Mouse (Mus musculus) heart, postnatal 14 days (tissue): ENCODE results near the gene Pdpk1. TPM values are rescaled to one million over a fixed set of nuclear protein-coding genes. Genes with fewer than 3 reads are reported as not detected.

Source experiments
- DNase-seq, 2 experiments: peaks; one replicate each; pipeline ENCODE4 v3.0.0; 2021 to 2022
- intact Hi-C: fragments of 180-260 bp; cut with DNase I; formaldehyde crosslinking; loops from one replicate; pipeline ENCODE4 v1.15.1; 2025
- long read RNA-seq, 2 experiments: library from polyadenylated mRNA; stranded (forward); transcript quantifications; one replicate each; pipeline ENCODE4 v2.0.0; 2021
- total RNA-seq, 2 experiments: library from RNA; stranded (reverse); gene quantifications; 2 replicates each; pipeline ENCODE4 v1.2.3; 2021

Gene Pdpk1
- total RNA-seq, result 10 to 100 TPM; 46.2 to 47.8 TPM
- long read RNA-seq, experiment 1, full-length matches to known transcripts, result 6 of 13 reads
- long read RNA-seq, experiment 1, partial matches to known transcripts, result 0 of 13 reads
- long read RNA-seq, experiment 1, other reads (novel, unspliced or antisense), result 7 of 13 reads
- long read RNA-seq, experiment 2, full-length matches to known transcripts, result 7 of 11 reads
- long read RNA-seq, experiment 2, partial matches to known transcripts, result 0 of 11 reads
- long read RNA-seq, experiment 2, other reads (novel, unspliced or antisense), result 4 of 11 reads

DNA sequence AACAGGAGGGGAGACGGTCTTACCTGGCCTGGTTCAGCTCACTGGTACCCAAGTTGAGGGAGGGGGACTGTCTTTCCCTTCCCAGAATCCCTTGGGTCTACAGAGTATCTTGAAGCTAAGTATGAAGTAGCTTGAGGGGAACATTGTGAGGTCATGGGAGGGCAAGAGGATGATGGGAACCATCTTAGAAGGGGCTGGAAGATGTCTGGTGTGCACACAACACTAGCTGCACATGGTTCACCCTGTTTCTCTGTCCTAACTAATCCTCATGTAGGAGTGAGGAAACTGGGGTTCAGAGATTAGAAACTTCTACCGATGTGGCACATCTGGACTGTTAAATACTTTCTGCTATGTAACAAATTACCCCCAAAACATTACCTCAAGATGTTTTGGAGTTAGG, at the start of gene Pdpk1:
Gene Pdpk1 (minus strand): TSS at position 101 of the 400 bp plus-strand sequence.
- intact Hi-C loops, result no loop called here
- no peak for DNase-seq

DNA sequence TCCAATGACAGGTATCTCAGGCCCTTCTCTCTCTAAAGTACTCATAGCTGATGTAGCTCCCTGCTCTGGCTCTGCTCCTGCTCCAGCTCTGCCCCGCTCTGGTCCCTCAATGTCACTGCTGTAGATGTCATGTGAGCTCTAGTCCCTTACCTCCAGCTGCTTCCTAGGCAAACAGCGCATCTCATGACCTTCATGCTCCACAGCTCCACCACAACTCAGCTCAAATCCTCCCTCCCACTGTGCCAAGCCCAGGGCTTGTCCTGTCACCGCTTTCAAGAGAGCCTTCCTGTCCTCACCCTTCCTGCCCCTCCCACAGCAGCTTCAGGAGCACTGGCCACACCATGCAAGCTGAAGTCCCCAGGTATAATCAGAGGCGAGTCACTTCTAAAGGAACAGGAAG, 49.0 kb upstream of the Pdpk1 start:
- intact Hi-C loops, result no loop called here
- no peak for DNase-seq

DNA sequence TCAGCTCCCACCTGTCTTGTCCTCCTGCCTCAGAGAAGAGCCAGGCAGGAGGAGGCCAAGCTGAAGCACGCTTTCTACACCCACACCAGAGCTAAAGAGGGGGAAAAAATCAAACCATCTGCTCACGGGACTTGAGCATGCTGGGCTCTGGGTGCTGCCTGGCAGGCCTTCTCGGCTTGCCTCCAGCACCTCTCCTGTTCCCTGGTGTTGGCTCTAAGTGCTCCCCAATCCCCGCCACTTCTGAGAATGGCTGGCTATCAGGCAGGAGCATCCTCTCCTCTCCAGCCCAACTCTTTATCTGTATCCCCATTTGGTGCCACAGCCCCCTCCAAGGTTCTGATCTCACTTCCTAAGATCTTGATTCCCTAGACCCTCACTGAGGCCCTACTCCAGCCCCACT, 48.5 kb upstream of the Pdpk1 start:
- intact Hi-C loops, result no loop called here
- no peak for DNase-seq

DNA sequence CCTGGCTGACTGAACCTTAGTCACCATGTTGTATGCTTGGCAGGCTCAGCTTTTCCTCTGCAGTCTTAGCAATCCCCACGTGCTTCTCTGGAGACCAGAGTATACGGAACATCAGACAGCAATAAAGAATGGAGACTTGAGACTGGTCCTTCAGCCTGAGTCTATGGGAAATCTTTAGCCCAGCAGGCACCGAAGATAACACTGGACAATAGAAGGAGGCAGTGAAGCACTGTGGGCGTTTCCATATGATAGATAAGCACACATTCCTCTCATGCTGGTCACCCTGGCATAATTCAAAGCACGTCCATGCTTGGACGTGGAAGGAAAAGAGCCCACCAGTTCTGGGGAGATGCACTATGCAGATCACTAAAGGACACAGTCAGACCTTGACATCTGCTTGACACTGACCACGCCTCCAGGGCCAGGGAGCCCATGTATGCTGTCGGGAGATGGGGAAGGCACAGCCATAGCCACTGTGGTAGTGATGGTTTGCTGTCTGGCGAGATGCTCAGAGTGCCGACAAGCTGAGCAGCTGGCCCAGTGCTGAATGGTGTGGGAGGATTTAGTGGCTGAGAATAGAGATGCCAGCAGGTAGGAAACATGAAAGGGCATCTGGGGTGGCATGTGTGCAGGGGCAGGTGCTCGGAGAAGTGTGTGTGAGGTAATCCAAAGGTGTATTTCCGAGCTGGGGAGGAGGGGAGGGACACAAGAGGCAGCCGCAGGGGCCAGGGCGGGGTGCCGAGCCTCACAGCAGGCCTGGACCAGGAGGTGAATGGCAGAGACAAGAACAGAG, 46.5 kb upstream of the Pdpk1 start:
- intact Hi-C loops, result no loop called here
- no peak for DNase-seq

DNA sequence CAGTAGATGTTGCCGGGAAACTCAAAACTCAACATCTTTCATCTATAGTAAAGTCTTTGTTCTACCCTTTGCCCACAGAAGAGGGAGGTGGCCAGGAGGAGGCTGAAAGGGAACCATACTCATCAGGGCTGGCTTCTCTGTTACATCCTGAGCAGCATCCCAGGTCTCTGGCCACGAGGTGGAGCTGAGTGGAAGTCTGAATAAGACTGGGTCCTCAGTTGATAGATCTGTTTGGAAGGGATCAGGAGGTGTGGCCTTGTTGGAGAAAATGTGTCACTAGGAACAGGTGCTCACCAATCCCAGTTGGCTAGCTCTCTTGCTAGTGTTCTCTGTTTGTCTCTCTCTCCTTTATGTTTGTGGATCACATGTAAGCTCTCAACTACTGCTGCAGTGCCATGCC, 44.6 kb upstream of the Pdpk1 start:
- DNase-seq, result no peak
- intact Hi-C loops, result no loop called here

DNA sequence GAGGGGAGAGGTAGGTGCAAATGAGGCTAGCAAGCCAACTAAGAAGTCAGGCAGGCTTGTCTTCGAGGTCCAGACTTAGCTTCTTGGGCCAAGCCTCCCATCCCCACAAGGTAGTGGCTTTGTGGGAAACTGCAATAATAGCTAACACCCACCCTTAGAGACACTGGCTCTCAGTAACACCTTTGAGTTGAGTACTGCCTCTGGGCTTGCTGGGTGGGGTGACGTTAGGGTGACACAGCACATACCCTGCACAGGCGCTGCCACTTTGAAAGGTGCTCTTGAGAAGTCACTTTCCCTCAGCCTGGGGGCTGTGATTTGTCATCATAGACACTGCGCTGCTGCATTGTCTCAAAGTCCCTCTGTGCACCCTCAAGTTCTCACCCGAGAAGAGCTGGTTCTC, 43.0 kb upstream of the Pdpk1 start:
- intact Hi-C loops, result no loop called here
- DNase-seq, result no peak

DNA sequence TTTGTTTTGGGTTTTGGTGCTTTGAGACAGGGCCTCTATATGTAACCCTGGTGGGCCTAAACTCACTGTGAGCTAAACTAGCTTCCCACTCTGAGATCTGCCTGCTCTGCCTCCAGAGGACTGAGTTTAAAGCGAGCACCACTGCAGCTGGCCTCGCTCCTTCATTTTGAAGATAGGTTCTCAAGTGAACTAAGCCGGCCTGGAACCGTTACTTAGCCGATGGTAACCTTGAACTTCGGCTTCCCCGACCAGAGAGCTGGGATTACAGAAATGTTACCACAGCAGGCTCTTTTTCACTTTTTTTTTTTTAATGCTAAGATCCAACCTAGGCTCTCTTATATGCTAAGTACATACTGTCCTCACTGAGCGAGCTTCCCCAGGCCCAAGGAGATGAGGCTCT, 42.5 kb upstream of the Pdpk1 start:
- DNase-seq, result no peak
- intact Hi-C loops, result no loop called here

DNA sequence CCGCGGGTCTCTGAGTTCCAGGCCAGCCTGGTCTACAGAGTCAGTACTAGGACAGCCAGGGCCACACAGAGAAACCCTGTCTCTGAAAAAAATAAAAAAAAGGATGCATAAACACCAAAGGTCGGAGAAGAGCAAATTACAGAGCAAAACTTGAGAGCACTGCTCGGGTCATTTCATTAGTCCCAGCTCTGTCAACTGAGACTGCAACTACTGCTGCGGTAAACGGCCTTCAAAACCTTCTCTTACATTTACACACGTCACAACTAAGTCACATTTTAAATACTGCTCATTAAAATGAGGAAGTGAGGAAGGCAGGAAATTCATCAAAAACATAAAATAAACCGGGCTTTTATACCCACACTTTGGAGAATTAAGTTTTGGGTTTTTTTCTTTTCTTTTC, 42.1 kb upstream of the Pdpk1 start:
- DNase-seq, result no peak
- intact Hi-C loops, result no loop called here

DNA sequence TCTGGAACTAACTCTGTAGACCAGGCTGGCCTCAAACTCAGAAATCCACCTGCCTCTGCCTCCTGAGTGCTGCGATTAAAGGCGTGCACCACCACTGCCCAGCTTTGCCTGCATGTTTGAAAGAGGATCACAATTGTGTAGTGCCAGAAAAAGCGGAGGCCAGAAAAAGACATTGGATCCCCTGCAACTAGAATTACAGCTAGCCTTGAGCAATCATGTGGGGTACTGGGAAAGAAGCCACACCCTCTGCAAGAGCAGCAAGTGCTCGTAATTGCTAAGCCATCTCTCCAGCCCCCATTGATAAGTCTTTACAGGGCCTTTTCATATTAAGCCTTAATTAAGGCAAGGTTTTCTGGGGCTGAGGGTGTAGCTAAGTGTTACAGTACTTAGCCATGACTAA, 40.8 kb upstream of the Pdpk1 start:
- DNase-seq, result no peak
- intact Hi-C loops, result no loop called here

DNA sequence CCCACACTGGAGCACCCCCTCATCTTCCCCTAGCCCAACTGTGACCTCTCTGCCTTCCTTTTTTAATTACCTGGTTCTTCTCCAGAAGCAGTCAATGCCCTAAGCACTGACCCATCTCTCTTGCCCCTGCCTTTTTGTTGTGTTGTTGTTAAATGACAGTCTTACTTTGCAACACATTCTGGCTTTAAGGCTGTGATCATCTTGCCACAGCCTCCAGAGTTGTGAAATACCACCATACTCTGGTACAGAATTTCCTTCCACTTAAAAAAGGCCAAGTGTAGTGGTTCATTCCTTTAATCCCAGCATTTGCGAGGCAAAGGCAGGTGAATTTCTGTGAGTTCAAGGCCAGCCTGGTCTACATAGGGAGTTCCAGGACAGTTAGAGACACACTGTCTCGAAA, 40.2 kb upstream of the Pdpk1 start:
- intact Hi-C loops, result no loop called here
- DNase-seq, result no peak

DNA sequence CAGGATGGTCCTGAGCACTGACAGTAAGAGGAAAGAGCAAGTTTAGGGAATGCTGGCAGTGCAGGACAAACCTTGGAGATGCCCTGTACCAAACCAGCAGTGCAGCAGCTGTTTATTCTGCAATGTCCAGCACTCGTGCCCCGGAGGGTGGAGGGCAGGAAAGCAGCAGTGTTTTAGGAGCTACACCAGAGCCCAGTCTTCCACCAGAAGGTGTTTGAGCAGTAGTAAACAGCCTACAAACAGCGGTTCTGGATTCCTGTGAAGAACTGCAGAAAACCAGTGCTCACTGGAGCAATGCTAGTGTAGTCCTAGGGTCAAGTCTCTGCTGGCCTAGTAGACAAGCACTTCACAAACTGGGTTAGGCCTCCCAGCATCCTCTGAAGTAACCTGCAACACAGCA, 23.5 kb upstream of the Pdpk1 start:
- intact Hi-C loops, result loop anchor here (2.0 to 5.0 kb wide), 3 partner anchors 78 to 263 kb away; partner anchors contain the start of genes Abca17, Abca3 and Ccnf

DNA sequence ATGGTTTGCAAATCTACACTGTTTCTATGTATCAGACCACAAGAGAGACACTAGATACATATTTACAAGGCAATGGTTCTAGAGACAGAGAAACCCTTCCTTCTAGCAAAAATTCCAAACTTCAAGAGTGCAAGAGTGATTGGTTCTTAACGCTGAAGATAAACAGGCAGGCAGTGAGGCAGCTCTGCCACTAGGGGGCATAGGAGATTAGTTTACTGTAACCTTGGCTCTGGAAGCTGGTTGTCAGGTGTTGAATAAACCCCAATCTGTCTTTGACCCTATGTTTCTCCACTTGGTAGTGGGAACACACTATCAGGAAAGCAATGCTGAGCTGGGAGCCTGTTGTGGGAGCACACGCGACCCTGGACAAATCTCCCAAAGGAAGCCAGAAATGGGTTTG, 22.7 kb upstream of the Pdpk1 start:
- intact Hi-C loops, result loop anchor here (1.0 to 5.0 kb wide), 4 partner anchors 79 to 264 kb away; partner anchors contain the start of gene Ccnf
- peak; percentile 68 to 84 for DNase-seq

More for the DNA sequence above, 23.5 kb upstream of the Pdpk1 start:
- DNase-seq, result no peak

DNA sequence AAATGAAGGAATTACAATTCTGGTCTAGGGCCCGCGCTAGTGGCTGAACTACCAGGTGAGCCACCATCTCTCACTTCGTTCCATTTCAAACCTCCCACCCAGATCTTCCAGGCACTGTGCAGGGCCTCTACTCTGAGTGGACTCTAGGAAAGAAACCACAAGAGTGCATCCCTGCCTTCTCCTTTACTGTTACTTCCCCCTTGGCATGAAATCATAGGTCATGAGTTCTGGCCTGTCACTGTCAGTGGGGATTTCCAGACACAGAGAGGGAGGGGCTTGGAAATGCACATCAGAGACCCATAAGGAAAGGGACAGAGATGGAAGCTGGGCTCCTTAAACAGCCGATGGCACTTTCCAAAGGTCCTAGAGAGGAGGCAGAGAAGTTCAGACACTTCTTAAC, 21.0 kb upstream of the Pdpk1 start:
- no peak for DNase-seq
- intact Hi-C loops, result loop anchor here (5.0 kb wide), 2 partner anchors 81 to 266 kb away; partner anchors contain the start of gene Ccnf

DNA sequence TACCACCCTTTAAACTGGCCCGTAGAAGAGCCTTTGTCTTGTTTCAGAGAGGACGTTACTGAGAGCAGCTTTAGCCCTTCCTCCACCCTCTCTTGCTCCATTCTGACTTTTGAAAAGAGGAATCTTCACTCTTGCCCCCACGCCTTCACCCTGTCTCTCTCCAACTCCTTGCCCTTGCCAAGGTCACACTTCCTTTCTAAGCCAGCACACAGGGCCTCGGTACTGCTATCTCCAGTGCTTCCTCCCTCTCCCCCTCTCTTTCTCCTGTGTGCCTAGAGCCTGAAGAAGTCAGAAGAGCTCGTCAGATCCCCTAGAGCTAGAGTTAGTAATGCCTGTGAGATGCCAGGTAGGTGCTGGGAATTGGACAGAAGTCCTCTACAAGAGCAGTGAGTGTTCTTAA, 20.0 kb upstream of the Pdpk1 start:
- intact Hi-C loops, result loop anchor here (5.0 kb wide), 2 partner anchors 82 to 267 kb away; partner anchors contain the start of gene Ccnf
- DNase-seq, result no peak

DNA sequence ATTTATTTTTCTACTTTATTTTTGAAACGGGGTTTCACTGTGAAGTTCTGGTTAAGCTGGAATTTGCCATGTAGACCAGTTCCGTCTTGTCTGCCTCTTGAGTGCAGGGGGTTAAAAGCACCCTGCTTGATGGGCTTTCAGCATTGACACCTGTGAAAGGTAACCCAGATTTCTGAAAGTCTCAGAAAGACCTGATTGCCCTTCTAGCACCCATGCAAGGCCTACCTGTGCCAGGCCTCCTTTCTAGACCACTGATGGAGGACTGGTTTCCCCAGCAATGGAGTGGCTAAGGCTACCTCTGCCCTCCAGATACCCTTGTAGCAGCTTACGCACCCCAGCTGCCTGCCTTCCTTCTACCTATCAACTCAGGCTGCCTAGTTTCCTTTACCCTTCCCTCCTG, 19.4 kb upstream of the Pdpk1 start:
- intact Hi-C loops, result loop anchor here (5.0 kb wide), 2 partner anchors 82 to 267 kb away; partner anchors contain the start of gene Ccnf
- no peak for DNase-seq

DNA sequence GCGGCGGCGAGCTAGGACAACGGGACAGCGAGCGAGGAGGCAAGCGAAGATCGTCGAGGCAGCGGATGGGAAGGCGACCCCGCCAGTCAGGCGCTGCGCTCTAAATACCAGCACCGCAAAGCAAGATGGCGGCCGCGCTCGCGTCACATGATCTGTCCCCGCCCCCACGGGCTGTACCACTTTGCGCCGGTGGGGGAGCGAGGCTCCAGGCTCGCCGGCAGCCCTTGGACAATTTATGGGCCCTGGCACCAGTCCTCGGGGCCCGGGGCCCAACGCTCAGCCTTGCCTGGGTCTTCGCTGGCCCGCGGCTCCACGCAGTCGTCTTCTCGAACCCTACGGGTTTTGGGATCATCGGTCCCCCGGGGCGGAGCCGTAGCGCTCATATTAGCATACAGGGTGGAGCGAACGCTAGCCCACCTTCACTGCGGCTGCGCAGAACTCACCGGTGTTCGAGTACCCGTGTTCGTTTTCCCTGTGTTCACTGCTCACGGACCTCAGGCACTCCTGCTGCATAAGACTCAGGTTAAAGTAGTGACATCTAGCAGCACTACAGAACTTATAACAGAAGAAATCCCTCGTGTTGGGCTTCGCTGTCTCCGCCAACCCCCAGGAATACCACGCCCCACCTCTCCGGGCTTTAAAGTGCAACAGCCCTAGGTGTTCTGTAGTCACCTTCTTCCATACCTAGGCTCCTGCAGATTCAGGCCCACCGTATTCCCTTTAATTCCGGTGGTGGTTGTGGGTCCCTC, 18.8 kb upstream of the Pdpk1 start, which contains the start of gene Atp6v0c:
Gene Atp6v0c (minus strand): TSS at position 386 of the 749 bp plus-strand sequence.
- intact Hi-C loops, result loop anchor here (5.0 kb wide), 2 partner anchors 83 to 268 kb away; partner anchors contain the start of gene Ccnf
- DNase-seq, result peak; percentile 93 to 94

DNA sequence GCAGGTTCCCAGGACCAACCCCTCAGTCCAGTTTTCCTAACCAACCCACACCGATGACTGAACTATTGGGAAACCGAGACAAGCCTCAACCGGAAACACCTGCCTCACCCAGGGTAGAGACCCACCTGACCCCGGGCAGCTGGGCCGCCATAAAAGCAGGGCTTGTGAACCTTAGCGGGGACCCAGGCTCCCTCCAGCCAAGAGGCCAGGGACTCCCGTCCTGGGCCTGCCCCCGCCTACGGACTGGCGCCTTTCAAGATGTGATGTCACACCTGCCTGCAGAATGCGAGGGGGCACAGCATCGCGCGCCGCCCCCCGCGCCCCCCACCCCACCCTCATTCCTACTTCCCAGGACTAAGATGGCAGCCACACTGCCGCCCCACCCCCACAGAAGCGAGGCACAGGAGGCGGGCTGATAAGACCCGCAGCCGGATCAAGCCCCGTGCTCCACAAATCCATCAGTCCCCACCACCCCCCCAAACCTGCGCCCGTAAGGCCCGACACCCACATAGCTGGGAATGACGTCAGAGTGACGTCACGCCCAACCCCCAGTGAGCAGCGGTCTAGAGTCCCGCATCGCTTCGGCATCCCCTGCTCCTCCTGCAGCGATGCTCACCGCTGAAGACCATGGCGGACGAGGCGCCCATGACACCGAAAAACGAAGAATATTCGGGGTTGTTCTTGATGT, 18.0 kb upstream of the Pdpk1 start:
- peak; percentile 53 to 68 for DNase-seq
- intact Hi-C loops, result no loop called here

DNA sequence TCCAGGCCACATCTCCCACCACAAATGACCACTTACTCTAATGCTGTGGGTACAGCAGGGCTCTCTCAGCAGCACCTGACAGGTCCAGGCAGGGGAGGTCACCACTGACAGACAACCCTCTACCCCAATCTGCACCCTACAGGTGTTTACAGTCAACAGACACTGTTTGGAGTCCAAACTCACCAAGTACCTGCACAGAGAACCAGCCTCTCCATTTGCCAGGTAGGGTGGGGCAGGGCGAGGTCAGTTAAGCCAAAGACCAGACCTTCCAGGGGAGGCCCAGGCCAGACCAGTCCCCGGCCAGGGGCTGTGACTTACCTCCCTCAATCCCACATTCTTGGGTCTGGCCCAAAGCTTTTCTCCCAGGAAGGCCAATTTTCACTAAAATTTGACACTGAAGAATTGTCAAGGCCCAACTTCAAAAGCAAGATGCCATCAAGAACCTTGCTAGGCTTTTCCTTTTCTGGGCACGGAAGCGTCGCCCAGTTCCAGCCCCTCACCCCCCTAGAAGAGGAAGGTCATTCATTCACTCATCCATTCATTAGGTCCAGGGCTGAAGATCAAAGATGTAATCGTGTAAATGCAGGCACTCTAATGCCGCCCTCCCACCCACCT, 17.3 kb upstream of the Pdpk1 start:
- intact Hi-C loops, result no loop called here
- no peak for DNase-seq

DNA sequence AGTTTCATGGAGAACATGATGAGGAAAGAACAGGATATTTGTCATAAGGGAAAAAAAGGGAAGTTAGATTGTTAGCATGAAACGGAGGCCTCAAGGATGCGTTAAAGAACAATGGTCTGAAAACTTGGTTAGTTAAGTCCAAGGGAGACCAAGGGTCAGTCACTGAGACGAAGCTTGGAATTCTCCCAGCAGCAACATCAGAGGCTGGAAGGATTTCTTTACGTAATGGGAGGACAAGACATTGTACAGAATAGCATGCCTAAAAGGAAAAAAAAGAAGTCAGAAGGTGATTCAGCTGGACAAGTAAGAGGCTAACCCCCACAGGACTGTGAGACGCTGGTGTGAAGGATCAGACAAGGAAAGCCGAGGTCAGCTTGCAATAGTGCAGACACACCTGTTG, 16.4 kb upstream of the Pdpk1 start:
- intact Hi-C loops, result no loop called here
- no peak for DNase-seq
